Mouse (Mus musculus) stomach, embryonic 16.5 days (tissue): ENCODE measurements around the gene Hfe2. TPM values are rescaled to one million over a fixed set of nuclear protein-coding genes. Genes with fewer than 3 reads are reported as not detected.
"Not testable (repeated sequence)": the region's sequence is repeated elsewhere in the genome, so short reads cannot be mapped to it uniquely, and the experiment has no call there.

ENCODE experiments used
- ATAC-seq: fragments of 200-750 bp; cut with Nextera tagmentation; 2 replicates; pipeline ENCODE4 v1.8.0; 2017; ENCODE audit warnings: moderate number of reproducible peaks, moderate TSS enrichment; ENCODE audit not compliant: insufficient read depth, low FRiP score
- H3K27ac ChIP-seq: fragments of 300-500 bp; sonication (generic); 2 replicates; pipeline ENCODE4 v1.5.1; 2014; ENCODE audit warnings: low read length
- H3K27me3 ChIP-seq: fragments of 300-500 bp; sonication (generic); 2 replicates; pipeline ENCODE4 v1.6.1; 2014; ENCODE audit warnings: low read length, control low read depth, mixed read lengths; ENCODE audit not compliant: control insufficient read depth, insufficient read depth
- H3K36me3 ChIP-seq: fragments of 300-500 bp; sonication (generic); 2 replicates; pipeline ENCODE4 v1.6.1; 2014; ENCODE audit warnings: low read length; ENCODE audit not compliant: control insufficient read depth, insufficient read depth
- H3K4me1 ChIP-seq: fragments of 300-500 bp; sonication (generic); 2 replicates; pipeline ENCODE4 v1.6.1; 2014; ENCODE audit warnings: low read length, control low read depth, mixed read lengths; ENCODE audit not compliant: control insufficient read depth, insufficient read depth
- H3K4me2 ChIP-seq: fragments of 300-500 bp; sonication (generic); 2 replicates; pipeline ENCODE4 v1.6.1; 2014; ENCODE audit warnings: low read depth, low read length, mixed read lengths
- H3K4me3 ChIP-seq: fragments of 300-500 bp; sonication (generic); replicated peaks from 2 replicates; pipeline ENCODE4 v1.5.1; 2014; ENCODE audit warnings: mild to moderate bottlenecking, low read length
- H3K9ac ChIP-seq: fragments of 300-500 bp; sonication (generic); 2 replicates; pipeline ENCODE4 v1.6.1; 2014; ENCODE audit warnings: low read length
- H3K9me3 ChIP-seq: fragments of 300-500 bp; sonication (generic); replicated peaks from 2 replicates; pipeline ENCODE4 v1.6.1; 2016; ENCODE audit warnings: low read length, control low read depth; ENCODE audit not compliant: control insufficient read depth
- WGBS: fragments of 180-500 bp; shearing (Covaris S2); extraction: QIAGEN DNeasy Blood & Tissue Kit; methylation state at CpG from one replicate; pipeline ENCODE4 v1.1.7; 2014; 5-methylcytosine and 5-hydroxymethylcytosine counted together
- polyA plus RNA-seq: library from polyadenylated mRNA; unstranded; fragments of >200 nt; fragmentation: Nextera tagmentation; extraction: Ambion mirVana; gene quantifications from 2 replicates; pipeline ENCODE4 v1.2.1, GENCODE M21; 2015

The Hfe2 gene
- polyA plus RNA-seq, 1 experiment from 2014 or later, result 3.8 TPM

DNA sequence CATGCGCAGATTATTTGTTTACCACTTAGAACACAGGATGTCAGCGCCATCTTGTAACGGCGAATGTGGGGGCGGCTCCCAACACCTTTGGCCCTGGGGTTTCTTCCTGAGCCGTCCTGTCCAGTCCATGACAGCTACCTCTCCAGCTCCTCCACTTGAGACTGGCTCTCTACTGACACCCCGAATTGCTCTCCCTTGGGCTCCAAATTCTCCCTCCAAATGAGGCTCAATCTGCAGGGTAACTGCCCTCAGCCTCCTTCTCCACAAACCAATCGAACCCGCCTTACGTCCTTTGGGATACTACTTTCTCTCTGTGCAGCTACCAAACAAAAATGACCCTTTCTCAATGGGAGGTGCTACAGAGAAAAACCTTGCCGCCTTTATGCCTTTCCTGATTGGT is 30.5 kb upstream of the Hfe2 start:
- not testable (repeated sequence) for H3K4me2 ChIP-seq, H3K9ac ChIP-seq, H3K4me3 ChIP-seq, H3K4me1 ChIP-seq, H3K27me3 ChIP-seq, H3K36me3 ChIP-seq, H3K9me3 ChIP-seq, ATAC-seq, H3K27ac ChIP-seq
- 100% methylated on average over 5 of the region's 11 CpGs for WGBS

DNA sequence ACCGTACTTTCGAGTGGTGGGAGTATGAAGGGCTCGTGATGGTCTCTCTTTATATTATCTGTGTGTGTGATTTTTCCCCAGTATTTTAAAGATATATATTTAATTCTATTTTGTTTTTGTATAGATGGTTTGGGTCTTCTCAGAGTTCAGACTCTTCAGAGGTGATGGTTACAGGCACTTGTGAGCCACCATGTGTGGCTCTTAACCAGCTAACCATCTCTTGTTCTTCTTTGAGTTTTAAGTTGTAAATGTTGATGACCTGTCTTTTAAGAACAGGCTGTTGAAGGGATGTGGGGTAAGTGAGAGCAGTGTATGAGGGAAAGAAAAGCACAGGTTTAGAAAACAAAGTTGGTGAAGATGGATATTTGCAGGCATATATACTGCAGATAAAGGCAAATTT is 30.1 kb upstream of the Hfe2 start:
- H3K9ac ChIP-seq, result no peak overlapping the region
- no peaks in the 10 kb centered on the region for H3K9me3 ChIP-seq
- H3K27me3 ChIP-seq, result no peaks in the 10 kb centered on the region
- no peaks in the 10 kb centered on the region for H3K4me1 ChIP-seq
- H3K36me3 ChIP-seq, result no peaks in the 10 kb centered on the region
- 92% methylated on average over 3 of the region's 3 CpGs for WGBS
- ATAC-seq, result no peak
- H3K4me2 ChIP-seq, result no peak overlapping the region
- no peak overlapping the region for H3K4me3 ChIP-seq
- no peak overlapping the region for H3K27ac ChIP-seq

DNA sequence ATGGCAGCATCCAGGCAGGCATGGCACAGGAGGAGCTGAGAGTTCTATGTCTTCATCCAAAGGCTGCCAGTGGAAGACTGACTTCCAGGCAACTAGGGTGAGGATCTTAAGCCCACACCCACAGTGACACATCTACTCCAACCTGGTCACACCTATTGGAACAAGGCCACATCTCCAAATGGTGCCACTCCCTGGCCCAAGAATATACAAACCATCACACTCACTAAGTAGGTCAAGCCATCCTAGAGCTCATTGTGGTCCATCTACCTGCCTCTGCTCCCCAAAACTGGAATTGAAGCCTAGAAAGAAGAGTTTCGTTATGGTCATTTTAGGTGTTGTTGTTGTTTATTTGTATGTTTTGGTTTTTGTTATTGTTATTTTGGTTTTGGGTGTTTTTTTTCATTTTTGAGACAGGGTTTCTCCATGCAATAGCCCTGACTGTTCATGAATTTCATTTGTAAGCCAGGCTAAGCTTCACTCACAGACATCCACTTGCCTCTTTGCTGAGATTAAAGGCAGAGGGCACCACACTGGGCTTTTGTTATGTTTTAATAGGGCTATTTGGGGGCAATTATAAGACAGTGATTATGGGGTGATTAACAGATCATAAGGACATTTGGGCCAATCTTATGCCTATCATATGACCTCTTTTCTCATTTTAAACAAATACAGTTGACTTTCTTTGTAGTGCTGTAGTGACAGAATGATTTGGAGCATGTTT is 29.3 kb upstream of the Hfe2 start:
- no peaks in the 10 kb centered on the region for H3K27me3 ChIP-seq
- no peak overlapping the region for H3K27ac ChIP-seq
- H3K9me3 ChIP-seq, result no peaks in the 10 kb centered on the region
- ATAC-seq, result no peak
- H3K4me2 ChIP-seq, result no peak overlapping the region
- no peaks in the 10 kb centered on the region for H3K36me3 ChIP-seq
- WGBS, result 90% methylated on average over 1 of the region's 1 CpGs
- H3K4me1 ChIP-seq, result no peaks in the 10 kb centered on the region
- H3K9ac ChIP-seq, result no peak overlapping the region
- no peak overlapping the region for H3K4me3 ChIP-seq

GRCm38 (mm10) chr3:96496216-96496615 is 28.8 kb upstream of the Hfe2 start:
- H3K4me2 ChIP-seq, result no peak overlapping the region; the same call in 1 of the 2 replicates
- no peak overlapping the region for H3K9ac ChIP-seq
- no peaks in the 10 kb centered on the region for H3K27me3 ChIP-seq
- ATAC-seq, result no peak
- H3K36me3 ChIP-seq, result no peaks in the 10 kb centered on the region
- H3K4me1 ChIP-seq, result no peaks in the 10 kb centered on the region
- whole genome bisulfite sequencing, result 60% methylated on average over 7 of the region's 7 CpGs
- H3K9me3 ChIP-seq, result no peaks in the 10 kb centered on the region
- H3K27ac ChIP-seq, result no peak overlapping the region
- H3K4me3 ChIP-seq, result no peak overlapping the region

DNA sequence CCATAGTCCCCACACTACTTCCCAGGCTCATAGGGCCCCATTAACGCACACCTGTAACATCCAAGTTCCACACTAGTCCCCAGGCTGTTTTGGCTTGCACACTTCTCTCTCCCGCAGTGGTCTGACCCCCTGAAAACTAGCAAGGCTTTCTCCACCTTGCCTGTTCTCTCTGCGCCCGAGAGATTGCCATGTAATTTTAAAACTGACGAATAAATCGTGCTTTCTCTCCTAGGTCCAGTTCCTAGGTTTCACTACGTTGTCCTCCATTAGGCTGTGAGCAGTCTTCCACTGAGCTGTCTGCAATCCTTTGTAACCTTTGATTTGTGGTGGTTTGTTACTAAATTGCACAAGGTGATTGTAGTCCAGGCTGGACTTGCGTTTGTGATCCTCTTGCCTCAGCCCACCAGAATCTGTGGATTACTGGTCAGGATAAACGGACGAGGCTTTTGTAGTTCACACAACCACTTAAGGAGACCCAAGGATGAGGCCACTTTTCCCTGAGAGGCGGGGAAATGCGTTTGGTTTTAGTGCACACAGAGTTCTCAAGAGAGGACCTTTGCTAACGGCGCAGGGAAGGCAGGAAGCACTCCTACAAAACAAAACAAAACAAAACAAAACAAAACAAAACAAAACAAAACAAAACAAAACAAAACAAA is 28.2 kb upstream of the Hfe2 start:
- not testable (repeated sequence) for H3K27ac ChIP-seq, H3K4me1 ChIP-seq, H3K27me3 ChIP-seq, H3K9me3 ChIP-seq, H3K36me3 ChIP-seq, ATAC-seq
- 19% methylated on average over 14 of the region's 14 CpGs for WGBS
- H3K4me3 ChIP-seq, result peak overlapping the region; percentile 63
- peak overlapping the region; percentile 73 for H3K9ac ChIP-seq
- H3K4me2 ChIP-seq, result peak overlapping the region; percentile 90

- peak overlapping the region; percentile 90 for H3K4me2 ChIP-seq
- no peaks in the 10 kb centered on the region for H3K36me3 ChIP-seq
- WGBS, result under 1% methylated on average over 19 of the region's 19 CpGs
- H3K4me3 ChIP-seq, result peak overlapping the region; percentile 63
- peak overlapping the region; percentile 73 for H3K9ac ChIP-seq
- H3K27ac ChIP-seq, result no peak overlapping the region
- peak; percentile 38; the same call in 1 of the 2 replicates for ATAC-seq
- no peaks in the 10 kb centered on the region for H3K27me3 ChIP-seq
- no peaks in the 10 kb centered on the region for H3K9me3 ChIP-seq
- no peaks in the 10 kb centered on the region for H3K4me1 ChIP-seq
These were observed 27.4 kb upstream of the Hfe2 start for GRCm38 (mm10) chr3:96497451-96498028.

GRCm38 (mm10) chr3:96498476-96499245 is 26.3 kb upstream of the Hfe2 start:
- Histone ChIP-seq H3K4me2 (peak overlapping the region; percentile 96), H3K9me3 (no peaks in the 10 kb centered on the region), H3K4me3 (no peak overlapping the region), H3K9ac (no peak overlapping the region), H3K27me3 (no peaks in the 10 kb centered on the region), H3K36me3 (no peaks in the 10 kb centered on the region), H3K4me1 (peaks cover 4% of the 10 kb centered on the region; the same call in 1 of the 2 replicates), H3K27ac (no peak overlapping the region)
- no peak for ATAC-seq
- 83% methylated on average over 4 of the region's 4 CpGs for WGBS

DNA sequence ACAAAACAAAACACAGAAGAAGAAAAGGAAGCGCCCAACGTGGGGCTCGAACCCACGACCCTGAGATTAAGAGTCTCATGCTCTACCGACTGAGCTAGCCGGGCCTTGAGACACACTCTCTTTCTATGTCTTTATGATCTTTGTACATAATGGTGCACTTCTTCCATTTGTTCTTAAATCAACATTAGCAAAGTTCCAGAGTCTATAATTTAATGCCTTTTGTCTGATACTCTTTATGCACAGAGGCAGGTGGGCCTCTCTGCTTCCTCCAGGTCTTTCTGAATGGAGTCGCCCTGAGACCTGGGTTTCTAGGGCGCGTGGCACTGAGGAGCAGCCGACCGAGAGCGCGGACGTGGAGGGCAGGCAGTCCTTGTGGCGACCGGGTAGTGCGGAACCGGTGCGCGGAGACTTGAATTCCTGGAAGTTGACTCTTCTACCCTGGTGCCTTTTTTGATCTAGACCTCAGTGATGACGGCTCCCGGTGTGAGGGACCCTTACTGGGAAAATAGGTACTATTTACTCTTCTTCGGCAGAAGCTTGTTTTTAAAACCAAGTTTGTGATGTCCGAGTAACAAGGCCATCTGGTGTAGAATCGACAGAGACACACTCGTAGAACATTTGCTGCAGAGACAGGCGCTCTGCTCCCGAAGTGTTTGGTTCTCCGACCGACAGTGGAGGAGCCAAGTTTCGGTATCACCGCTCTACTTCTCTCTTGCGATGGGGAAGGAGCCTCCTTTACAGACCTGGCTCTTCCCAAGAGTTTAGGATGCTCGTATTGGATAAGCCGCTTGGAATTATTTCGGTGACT is 25.3 kb upstream of the Hfe2 start:
- peak overlapping the region; percentile 96 for H3K4me2 ChIP-seq
- H3K9me3 ChIP-seq, result no peaks in the 10 kb centered on the region
- peak overlapping the region; percentile 96 for H3K27ac ChIP-seq
- H3K9ac ChIP-seq, result peak overlapping the region; percentile 75
- peak overlapping the region; percentile 72 for H3K4me3 ChIP-seq
- H3K4me1 ChIP-seq, result peaks cover 4% of the 10 kb centered on the region; the same call in 1 of the 2 replicates
- WGBS, result under 1% methylated on average over 36 of the region's 36 CpGs
- no peaks in the 10 kb centered on the region for H3K36me3 ChIP-seq
- ATAC-seq, result peak; percentile 30; the same call in 1 of the 2 replicates
- no peaks in the 10 kb centered on the region for H3K27me3 ChIP-seq
